Mouse (Mus musculus): ENCODE measurements around the gene Cxadr. TPM values are rescaled to one million over a fixed set of nuclear protein-coding genes. Genes with fewer than 3 reads are reported as not detected.

Gene Cxadr
- total RNA-seq, 2 experiments from 2014 or later = 27.6 to 30.6 TPM

DNA sequence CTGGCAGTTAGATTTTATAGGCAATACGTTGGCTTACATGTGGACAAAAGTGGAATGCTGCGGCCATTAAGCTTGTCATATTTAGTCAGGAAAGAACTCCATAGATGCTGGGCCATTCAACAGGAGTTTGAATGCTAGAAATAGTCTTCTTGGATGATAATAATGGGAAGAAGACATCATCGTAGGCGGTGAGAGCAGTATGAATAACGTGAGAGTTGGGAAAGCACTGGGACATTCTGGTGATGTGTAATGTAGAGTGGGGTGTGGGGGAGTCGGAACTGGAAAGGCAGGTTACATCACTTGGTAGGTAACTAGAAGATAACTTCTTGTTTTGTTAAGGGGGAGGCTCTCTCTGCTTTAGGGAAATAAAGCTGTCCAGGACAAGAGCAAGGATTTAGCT, 106.6 kb downstream of the Cxadr start:
- intact Hi-C loops (cut with DNase I) = no loop called here
- no peak for DNase-seq (ENCODE audit: low spot score in 2 of 2)

Other genes starting within 250 kb of the Cxadr start
- 10 to 100 TPM; 12.1 to 13.9 TPM for gene Btg3, start 75.7 kb downstream of the Cxadr start, total RNA-seq (2021)